Mouse (Mus musculus) lung, postnatal 0 days (tissue): ENCODE measurements around the gene Bcl9.

Experiments
- CTCF ChIP-seq: IDR thresholded peaks from 2 replicates; pipeline ENCODE4 v1.5.1; 2016; ENCODE audit warnings: antibody characterized with exemption, mild to moderate bottlenecking
- EP300 ChIP-seq: IDR thresholded peaks from 2 replicates; pipeline ENCODE4 v1.6.1; 2016; ENCODE audit warnings: antibody characterized with exemption, mild to moderate bottlenecking, control low read depth

GRCm38 (mm10) chr3:97334618-97335017 lies 36.9 kb upstream of the Bcl9 start:
- TF ChIP-seq EP300 (no peak), CTCF (no peak)
